Mouse (Mus musculus) testis, adult 2 months (tissue): ENCODE results near the gene Abca1. TPM values are rescaled to one million over a fixed set of nuclear protein-coding genes. Genes with fewer than 3 reads are reported as not detected.

Experiments used
- H3K27ac ChIP-seq: fragments of 200-500 bp; 2 replicates; pipeline ENCODE4 v1.5.1; 2012; ENCODE audit warnings: low read depth, low read length; ENCODE audit not compliant: control insufficient read depth, insufficient read depth
- H3K27me3 ChIP-seq: fragments of 200-500 bp; 2 replicates; pipeline ENCODE4 v1.6.1; 2012; ENCODE audit warnings: mild to moderate bottlenecking, low read length, moderate library complexity; ENCODE audit not compliant: control insufficient read depth, insufficient read depth
- H3K36me3 ChIP-seq: fragments of 200-500 bp; 2 replicates; pipeline ENCODE4 v1.6.1; 2012; ENCODE audit warnings: mild to moderate bottlenecking, low read length; ENCODE audit not compliant: control insufficient read depth, insufficient read depth
- H3K4me1 ChIP-seq: fragments of 200-500 bp; 2 replicates; pipeline ENCODE4 v1.6.1; 2012; ENCODE audit warnings: low read length; ENCODE audit not compliant: control insufficient read depth, insufficient read depth
- H3K4me3 ChIP-seq: fragments of 200-500 bp; 2 replicates; pipeline ENCODE4 v1.5.1; 2012; ENCODE audit warnings: low read depth, mild to moderate bottlenecking, low read length, moderate library complexity, mixed read lengths; ENCODE audit not compliant: control insufficient read depth
- CTCF ChIP-seq: fragments of 200-500 bp; IDR thresholded peaks from 2 replicates; pipeline ENCODE4 v1.5.1; 2012; ENCODE audit warnings: low read depth, mild to moderate bottlenecking, inconsistent platforms, low read length, moderate library complexity; ENCODE audit not compliant: control insufficient read depth, insufficient read depth, insufficient replicate concordance
- POLR2A ChIP-seq: fragments of 200-500 bp; IDR thresholded peaks from 2 replicates; pipeline ENCODE4 v1.6.1; 2012; ENCODE audit warnings: low read depth, mild to moderate bottlenecking, inconsistent platforms, low read length, moderate library complexity; ENCODE audit not compliant: control insufficient read depth
- polyA plus RNA-seq: library from polyadenylated mRNA; depleted of rRNA; stranded (reverse); fragments of >200 nt; gene quantifications from 2 replicates; pipeline ENCODE4 v1.2.3, GENCODE M21; 2012

Abca1 gene
- polyA plus RNA-seq, 1 experiment, result 9.8 TPM

GRCm38 (mm10) chr4:53111919-53112355 is 47.8 kb downstream of the Abca1 start:
- no peaks in the 10 kb centered on the region; the same call in 1 of the 2 replicates for H3K4me1 ChIP-seq
- no peaks in the 10 kb centered on the region for H3K27me3 ChIP-seq
- no peak overlapping the region; the same call in 1 of the 2 replicates for H3K27ac ChIP-seq
- TF ChIP-seq POLR2A, result no peak
- TF ChIP-seq CTCF, result no peak
- H3K36me3 ChIP-seq, result no peaks in the 10 kb centered on the region
- no peak overlapping the region for H3K4me3 ChIP-seq

GRCm38 (mm10) chr4:53110356-53110755 is 49.3 kb downstream of the Abca1 start:
- TF ChIP-seq POLR2A (no peak), CTCF (no peak)
- Histone ChIP-seq H3K4me3 (no peak overlapping the region), H3K4me1 (no peaks in the 10 kb centered on the region; the same call in 1 of the 2 replicates), H3K36me3 (no peaks in the 10 kb centered on the region), H3K27ac (no peak overlapping the region), H3K27me3 (no peaks in the 10 kb centered on the region)

- H3K27ac ChIP-seq, result 0 out of 2 replicates have a peak overlapping the region, but pooled peaks have one; percentile 16
- no peaks in the 10 kb centered on the region for H3K27me3 ChIP-seq
- no peak for TF ChIP-seq POLR2A
- TF ChIP-seq CTCF, result no peak
Measured at GRCm38 (mm10) chr4:53109381-53109928, 50.2 kb downstream of the Abca1 start.

GRCm38 (mm10) chr4:53108194-53108593 is 51.5 kb downstream of the Abca1 start:
- Histone ChIP-seq H3K36me3 (no peaks in the 10 kb centered on the region), H3K4me1 (no peaks in the 10 kb centered on the region; the same call in 1 of the 2 replicates), H3K27me3 (no peaks in the 10 kb centered on the region), H3K4me3 (no peak overlapping the region), H3K27ac (no peak overlapping the region)
- TF ChIP-seq POLR2A, result no peak
- no peak for TF ChIP-seq CTCF

More at GRCm38 (mm10) chr4:53109381-53109928, 50.2 kb downstream of the Abca1 start:
- Histone ChIP-seq H3K4me3 (no peak overlapping the region), H3K36me3 (no peaks in the 10 kb centered on the region), H3K4me1 (no peaks in the 10 kb centered on the region; the same call in 1 of the 2 replicates)

GRCm38 (mm10) chr4:53106732-53107131 is 53.0 kb downstream of the Abca1 start:
- Histone ChIP-seq H3K4me3 (no peak overlapping the region), H3K4me1 (no peaks in the 10 kb centered on the region; the same call in 1 of the 2 replicates)
- TF ChIP-seq CTCF (no peak), POLR2A (no peak)

GRCm38 (mm10) chr4:53106071-53106470 is 53.6 kb downstream of the Abca1 start:
- Histone ChIP-seq H3K4me1 (no peaks in the 10 kb centered on the region; the same call in 1 of the 2 replicates), H3K27ac (no peak overlapping the region), H3K36me3 (no peaks in the 10 kb centered on the region), H3K4me3 (no peak overlapping the region), H3K27me3 (no peaks in the 10 kb centered on the region)
- TF ChIP-seq POLR2A (no peak), CTCF (no peak)

More at GRCm38 (mm10) chr4:53106732-53107131, 53.0 kb downstream of the Abca1 start:
- Histone ChIP-seq H3K36me3 (no peaks in the 10 kb centered on the region), H3K27ac (no peak overlapping the region), H3K27me3 (no peaks in the 10 kb centered on the region)

GRCm38 (mm10) chr4:53104634-53105033 is 55.1 kb downstream of the Abca1 start:
- Histone ChIP-seq H3K4me3 (no peak overlapping the region), H3K27me3 (no peaks in the 10 kb centered on the region), H3K27ac (no peak overlapping the region), H3K36me3 (no peaks in the 10 kb centered on the region), H3K4me1 (no peaks in the 10 kb centered on the region; the same call in 1 of the 2 replicates)
- no peak for TF ChIP-seq POLR2A
- TF ChIP-seq CTCF, result no peak

GRCm38 (mm10) chr4:53102529-53102928 is 57.2 kb downstream of the Abca1 start:
- Histone ChIP-seq H3K4me1 (no peaks in the 10 kb centered on the region), H3K4me3 (no peak overlapping the region), H3K27me3 (no peaks in the 10 kb centered on the region), H3K27ac (no peak overlapping the region), H3K36me3 (no peaks in the 10 kb centered on the region)
- TF ChIP-seq POLR2A (no peak), CTCF (no peak)
